Mouse (Mus musculus): ENCODE data around the gene Kif1b. TPM values are rescaled to one million over a fixed set of nuclear protein-coding genes. Genes with fewer than 3 reads are reported as not detected.
A peak's percentile ranks its signal among the peaks of the same experiment; 100 is the strongest.
"Not testable (repeated sequence)": the region's sequence is repeated elsewhere in the genome, so short reads cannot be mapped to it uniquely, and the experiment has no call there.

The Kif1b gene
- total and polyA plus RNA-seq, 2 experiments from 2014 or later: 215 to 425 TPM

- Histone ChIP-seq H3K4me3 (ENCODE audit: low read depth, low read length) (no peak overlapping the region), H3K27me3 (ENCODE audit: insufficient read depth, low read length) (no peaks in the 10 kb centered on the region), H3K4me1 (ENCODE audit: insufficient read depth, low read length) (no peaks in the 10 kb centered on the region), H3K27ac (ENCODE audit: low read depth, low read length) (no peak overlapping the region), H3K9ac (replicated peaks; ENCODE audit: low read length, poor library complexity, severe bottlenecking) (no peak overlapping the region), H3K36me3 (ENCODE audit: insufficient read depth, low read length) (peaks cover 4% of the 10 kb centered on the region; the same call in 1 of the 2 replicates), H3K4me2 (ENCODE audit: low read depth, low read length, poor library complexity, severe bottlenecking) (no peak overlapping the region), H3K9me3 (ENCODE audit: low read length) (no peaks in the 10 kb centered on the region)
- ATAC-seq (ENCODE audit: low FRiP score) (no peak), DNase-seq (ENCODE audit: low spot score) (no peak)
- TF ChIP-seq CTCF (IDR thresholded peaks at IDR 0.05): no peak
- WGBS: 58% methylated on average over 7 of the region's 7 CpGs
Observed at GRCm38 (mm10) chr4:149170394-149170931, 137.0 kb downstream of the Kif1b start.

DNA sequence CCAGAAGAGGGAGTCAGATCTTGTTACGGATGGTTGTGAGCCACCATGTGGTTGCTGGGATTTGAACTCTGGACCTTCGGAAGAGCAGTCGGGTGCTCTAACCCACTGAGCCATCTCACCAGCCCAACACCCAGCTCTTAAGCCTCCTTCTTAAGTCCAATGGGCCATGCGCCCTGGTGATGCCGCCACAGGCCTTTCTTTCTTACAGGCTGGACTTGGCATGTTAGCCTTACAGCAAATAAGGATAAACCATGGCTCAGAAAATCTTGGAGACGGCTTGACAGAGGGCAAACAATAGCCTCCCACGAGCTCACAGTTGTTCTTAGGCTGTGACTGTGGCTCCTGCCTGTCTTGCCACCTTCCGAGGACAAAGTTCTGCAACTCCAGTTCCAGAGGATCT, 137.6 kb downstream of the Kif1b start:
- 63% methylated on average over 7 of the region's 8 CpGs for WGBS
- not testable (repeated sequence) for H3K4me2 ChIP-seq (ENCODE audit: low read depth, low read length, poor library complexity, severe bottlenecking); H3K9me3 ChIP-seq (ENCODE audit: low read length); H3K9ac ChIP-seq (replicated peaks; ENCODE audit: low read length, poor library complexity, severe bottlenecking); H3K4me1 ChIP-seq (ENCODE audit: insufficient read depth, low read length); DNase-seq (ENCODE audit: low spot score); H3K4me3 ChIP-seq (ENCODE audit: low read depth, low read length); ATAC-seq (ENCODE audit: low FRiP score); H3K36me3 ChIP-seq (ENCODE audit: insufficient read depth, low read length); H3K27ac ChIP-seq (ENCODE audit: low read depth, low read length); H3K27me3 ChIP-seq (ENCODE audit: insufficient read depth, low read length)

DNA sequence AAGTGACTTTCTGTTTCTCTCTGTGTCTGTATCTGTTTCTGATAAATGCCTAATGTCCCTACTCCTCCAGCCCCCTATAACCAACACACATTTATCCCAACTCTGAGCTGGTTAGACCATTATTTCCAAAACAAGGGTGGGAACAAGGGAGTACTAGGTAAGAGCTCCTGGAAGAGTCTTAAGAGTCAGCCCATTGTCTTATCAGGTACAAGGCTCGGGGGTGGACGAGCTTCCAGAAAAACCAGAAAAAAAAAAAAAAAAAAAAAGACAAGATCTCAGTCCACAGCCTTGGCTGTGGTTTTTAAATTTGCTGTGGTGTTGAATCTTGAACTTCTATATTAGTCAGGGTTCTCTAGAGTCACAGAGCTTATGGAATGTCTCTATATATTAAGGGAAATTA, 139.5 kb downstream of the Kif1b start:
- TF ChIP-seq CTCF (IDR thresholded peaks at IDR 0.05): no peak
- no peak overlapping the region for H3K4me2 ChIP-seq (ENCODE audit: low read depth, low read length, poor library complexity, severe bottlenecking)
- H3K4me1 ChIP-seq (ENCODE audit: insufficient read depth, low read length): no peaks in the 10 kb centered on the region
- 92% methylated on average over 2 of the region's 2 CpGs for WGBS
- H3K9ac ChIP-seq (replicated peaks; ENCODE audit: low read length, poor library complexity, severe bottlenecking): no peak overlapping the region
- no peak overlapping the region for H3K4me3 ChIP-seq (ENCODE audit: low read depth, low read length)
- DNase-seq (ENCODE audit: low spot score) (no peak), ATAC-seq (ENCODE audit: low FRiP score) (no peak)
- no peaks in the 10 kb centered on the region for H3K27me3 ChIP-seq (ENCODE audit: insufficient read depth, low read length)
- H3K9me3 ChIP-seq (ENCODE audit: low read length): no peaks in the 10 kb centered on the region
- no peak overlapping the region for H3K27ac ChIP-seq (ENCODE audit: low read depth, low read length)
- 0 out of 2 replicates have a peak, but pooled peaks cover 3% of the 10 kb centered on the region for H3K36me3 ChIP-seq (ENCODE audit: insufficient read depth, low read length)

GRCm38 (mm10) chr4:149166957-149167611, 140.4 kb downstream of the Kif1b start:
- ATAC-seq (ENCODE audit: low FRiP score) (peak; percentile 55), DNase-seq (ENCODE audit: low spot score) (no peak)
- H3K9ac ChIP-seq (replicated peaks; ENCODE audit: low read length, poor library complexity, severe bottlenecking): peak overlapping the region; percentile 75
- no peaks in the 10 kb centered on the region for H3K9me3 ChIP-seq (ENCODE audit: low read length)
- peak overlapping the region; percentile 78 for H3K4me3 ChIP-seq (ENCODE audit: low read depth, low read length)
- H3K27me3 ChIP-seq (ENCODE audit: insufficient read depth, low read length): no peaks in the 10 kb centered on the region
- WGBS: 2% methylated on average over 26 of the region's 27 CpGs
- peak overlapping the region; percentile 72 for H3K4me2 ChIP-seq (ENCODE audit: low read depth, low read length, poor library complexity, severe bottlenecking)
- no peak for TF ChIP-seq CTCF (IDR thresholded peaks at IDR 0.05)
- 0 out of 2 replicates have a peak, but pooled peaks cover 3% of the 10 kb centered on the region for H3K36me3 ChIP-seq (ENCODE audit: insufficient read depth, low read length)
- peak overlapping the region; percentile 52; the same call in 1 of the 2 replicates for H3K27ac ChIP-seq (ENCODE audit: low read depth, low read length)
- H3K4me1 ChIP-seq (ENCODE audit: insufficient read depth, low read length): no peaks in the 10 kb centered on the region

DNA sequence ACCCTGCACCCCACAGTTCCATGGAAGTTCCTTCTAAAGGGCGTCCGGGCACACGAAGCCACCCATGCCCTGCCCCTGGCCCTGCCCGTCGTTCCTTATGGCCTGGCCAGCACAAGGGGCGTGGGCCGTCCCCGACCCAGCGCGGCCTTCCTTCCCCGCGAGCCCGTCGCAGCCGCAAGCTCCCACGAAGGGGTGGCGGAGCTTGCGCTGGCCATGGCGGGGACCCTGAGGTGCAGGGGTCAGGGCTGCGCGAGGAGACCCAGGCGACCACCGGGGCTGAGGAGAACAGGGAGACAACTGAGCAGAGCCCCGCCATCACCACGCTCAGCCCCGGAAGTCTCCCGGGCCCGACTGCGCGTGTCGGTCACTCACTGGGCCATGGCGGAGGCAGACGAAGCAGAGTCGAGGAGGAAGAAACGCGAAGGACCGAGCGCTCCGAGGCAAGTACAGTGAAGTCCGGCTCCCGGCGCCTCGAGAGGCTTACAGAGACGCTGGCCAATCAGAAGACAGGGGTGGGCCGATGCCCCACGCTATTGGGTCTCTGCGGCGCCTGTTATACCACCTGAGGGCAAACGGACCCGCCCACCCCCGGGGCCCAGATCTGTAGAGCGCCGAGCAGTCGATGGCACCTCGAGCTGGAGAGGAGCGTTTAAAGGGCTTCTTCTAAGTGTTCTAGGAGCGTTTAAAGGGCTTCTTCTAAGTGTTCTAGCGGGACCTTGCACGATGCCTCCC, 141.1 kb downstream of the Kif1b start, which contains the start of gene Pgd:
TSS of gene Pgd (minus strand) at position 557 of the 732 bp plus-strand sequence.
- DNase-seq (ENCODE audit: low spot score): peak; percentile 98
- WGBS: under 1% methylated on average over 59 of the region's 59 CpGs
- H3K36me3 ChIP-seq (ENCODE audit: insufficient read depth, low read length): peaks cover 4% of the 10 kb centered on the region; the same call in 1 of the 2 replicates

DNA sequence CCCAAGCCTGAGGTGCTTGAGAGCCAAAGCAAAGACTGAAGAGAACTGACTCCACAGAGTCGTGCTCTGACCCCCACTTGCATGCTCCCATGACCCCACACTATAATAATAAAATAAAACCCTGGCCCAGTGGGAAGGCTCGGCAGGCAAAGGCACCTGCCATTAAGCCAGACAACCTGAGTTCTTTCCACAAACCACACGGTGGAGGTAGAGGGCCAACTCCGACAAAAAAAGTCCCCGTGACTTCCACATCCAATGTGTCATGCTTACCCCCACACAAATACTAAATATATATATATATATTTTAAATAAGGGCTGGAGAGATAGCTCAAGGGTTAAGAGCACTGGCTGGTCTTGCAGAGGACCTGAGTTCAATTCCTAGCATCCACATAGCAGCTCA, 143.3 kb downstream of the Kif1b start:
- TF ChIP-seq CTCF (IDR thresholded peaks at IDR 0.05): peak; percentile 50
- ATAC-seq (ENCODE audit: low FRiP score) (no peak), DNase-seq (ENCODE audit: low spot score) (no peak)
- WGBS: 57% methylated on average over 5 of the region's 5 CpGs
- H3K27me3 ChIP-seq (ENCODE audit: insufficient read depth, low read length): no peaks in the 10 kb centered on the region
- H3K9ac ChIP-seq (replicated peaks; ENCODE audit: low read length, poor library complexity, severe bottlenecking): no peak overlapping the region
- peaks cover 27% of the 10 kb centered on the region for H3K36me3 ChIP-seq (ENCODE audit: insufficient read depth, low read length)
- no peak overlapping the region for H3K4me3 ChIP-seq (ENCODE audit: low read depth, low read length)
- H3K4me1 ChIP-seq (ENCODE audit: insufficient read depth, low read length): no peaks in the 10 kb centered on the region
- no peak overlapping the region for H3K27ac ChIP-seq (ENCODE audit: low read depth, low read length)
- H3K4me2 ChIP-seq (ENCODE audit: low read depth, low read length, poor library complexity, severe bottlenecking): no peak overlapping the region
- H3K9me3 ChIP-seq (ENCODE audit: low read length): no peaks in the 10 kb centered on the region

More for the DNA sequence above, 141.1 kb downstream of the Kif1b start, which contains the start of gene Pgd:
- no peak for TF ChIP-seq CTCF (IDR thresholded peaks at IDR 0.05)
- H3K4me3 ChIP-seq (ENCODE audit: low read depth, low read length): peak within 1 kb of the TSS; percentile 78
- H3K9ac ChIP-seq (replicated peaks; ENCODE audit: low read length, poor library complexity, severe bottlenecking): peak within 1 kb of the TSS; percentile 75
- peak within 1 kb of the TSS; percentile 72 for H3K4me2 ChIP-seq (ENCODE audit: low read depth, low read length, poor library complexity, severe bottlenecking)
- ATAC-seq (ENCODE audit: low FRiP score): peak; percentile 99
- no peaks in the 10 kb centered on the region for H3K9me3 ChIP-seq (ENCODE audit: low read length)
- H3K27me3 ChIP-seq (ENCODE audit: insufficient read depth, low read length): no peaks in the 10 kb centered on the region
- peak within 1 kb of the TSS; percentile 60 for H3K27ac ChIP-seq (ENCODE audit: low read depth, low read length)
- no peaks in the 10 kb centered on the region for H3K4me1 ChIP-seq (ENCODE audit: insufficient read depth, low read length)

All from midbrain, postnatal 0 days (tissue).